Mouse (Mus musculus) testis, adult 2 months (tissue): Measurements from ENCODE around the gene Vac14.

Source experiments
- CTCF ChIP-seq: fragments of 200-500 bp; IDR thresholded peaks from 2 replicates; pipeline ENCODE4 v1.5.1; 2012; ENCODE audit warnings: low read depth, mild to moderate bottlenecking, inconsistent platforms, low read length, moderate library complexity; ENCODE audit not compliant: control insufficient read depth, insufficient read depth, insufficient replicate concordance
- POLR2A ChIP-seq: fragments of 200-500 bp; IDR thresholded peaks from 2 replicates; pipeline ENCODE4 v1.6.1; 2012; ENCODE audit warnings: low read depth, mild to moderate bottlenecking, inconsistent platforms, low read length, moderate library complexity; ENCODE audit not compliant: control insufficient read depth

- TF ChIP-seq CTCF = no peak
- TF ChIP-seq POLR2A = no peak
These were observed 44.8 kb downstream of the Vac14 start for GRCm38 (mm10) chr8:110663015-110663742.
